Mouse (Mus musculus): Measurements from ENCODE around the gene Gdpd1. TPM values are rescaled to one million over a fixed set of nuclear protein-coding genes. Genes with fewer than 3 reads are reported as not detected.
A peak's percentile ranks its signal among the peaks of the same experiment; 100 is the strongest.

Gene Gdpd1
- total and polyA plus RNA-seq, 2 experiments from 2014 or later: 66.6 to 167 TPM

- Histone ChIP-seq H3K36me3 (ENCODE audit: insufficient read depth, low read length) (no peaks in the 10 kb centered on the region), H3K4me3 (ENCODE audit: low read depth, low read length) (peak within 1 kb of the TSS; percentile 92), H3K9ac (replicated peaks; ENCODE audit: low read length, poor library complexity, severe bottlenecking) (peak within 1 kb of the TSS; percentile 92), H3K9me3 (ENCODE audit: low read length) (no peaks in the 10 kb centered on the region), H3K4me2 (ENCODE audit: low read depth, low read length, poor library complexity, severe bottlenecking) (peak within 1 kb of the TSS; percentile 80), H3K27me3 (ENCODE audit: insufficient read depth, low read length) (no peaks in the 10 kb centered on the region), H3K4me1 (ENCODE audit: insufficient read depth, low read length) (peaks cover 3% of the 10 kb centered on the region; the same call in 1 of the 2 replicates), H3K27ac (ENCODE audit: low read depth, low read length) (peak within 1 kb of the TSS; percentile 87)
- ATAC-seq (ENCODE audit: low FRiP score) (no peak), DNase-seq (ENCODE audit: low spot score) (no peak)
- 0% methylated on average over 14 of the region's 14 CpGs for WGBS
- TF ChIP-seq CTCF (IDR thresholded peaks at IDR 0.05): no peak
Observed at GRCm38 (mm10) chr11:87108409-87108754, 34.5 kb upstream of the Gdpd1 start, which contains the start of gene Prr11. Gene Prr11, minus strand, starts transcription at chr11:87108708.

- H3K4me2 ChIP-seq (ENCODE audit: low read depth, low read length, poor library complexity, severe bottlenecking): peak overlapping the region; percentile 95
- no peak for TF ChIP-seq CTCF (IDR thresholded peaks at IDR 0.05)
- WGBS: 60% methylated on average over 2 of the region's 2 CpGs
- H3K27me3 ChIP-seq (ENCODE audit: insufficient read depth, low read length): no peaks in the 10 kb centered on the region
- no peak overlapping the region for H3K27ac ChIP-seq (ENCODE audit: low read depth, low read length)
- peaks cover 10% of the 10 kb centered on the region; the same call in 1 of the 2 replicates for H3K36me3 ChIP-seq (ENCODE audit: insufficient read depth, low read length)
- DNase-seq (ENCODE audit: low spot score) (no peak), ATAC-seq (ENCODE audit: low FRiP score) (no peak)
- H3K4me3 ChIP-seq (ENCODE audit: low read depth, low read length): peak overlapping the region; percentile 77
- no peak overlapping the region for H3K9ac ChIP-seq (replicated peaks; ENCODE audit: low read length, poor library complexity, severe bottlenecking)
- H3K9me3 ChIP-seq (ENCODE audit: low read length): no peaks in the 10 kb centered on the region
- peaks cover 15% of the 10 kb centered on the region for H3K4me1 ChIP-seq (ENCODE audit: insufficient read depth, low read length)
Observed at GRCm38 (mm10) chr11:87087142-87087541, 13.3 kb upstream of the Gdpd1 start.

DNA sequence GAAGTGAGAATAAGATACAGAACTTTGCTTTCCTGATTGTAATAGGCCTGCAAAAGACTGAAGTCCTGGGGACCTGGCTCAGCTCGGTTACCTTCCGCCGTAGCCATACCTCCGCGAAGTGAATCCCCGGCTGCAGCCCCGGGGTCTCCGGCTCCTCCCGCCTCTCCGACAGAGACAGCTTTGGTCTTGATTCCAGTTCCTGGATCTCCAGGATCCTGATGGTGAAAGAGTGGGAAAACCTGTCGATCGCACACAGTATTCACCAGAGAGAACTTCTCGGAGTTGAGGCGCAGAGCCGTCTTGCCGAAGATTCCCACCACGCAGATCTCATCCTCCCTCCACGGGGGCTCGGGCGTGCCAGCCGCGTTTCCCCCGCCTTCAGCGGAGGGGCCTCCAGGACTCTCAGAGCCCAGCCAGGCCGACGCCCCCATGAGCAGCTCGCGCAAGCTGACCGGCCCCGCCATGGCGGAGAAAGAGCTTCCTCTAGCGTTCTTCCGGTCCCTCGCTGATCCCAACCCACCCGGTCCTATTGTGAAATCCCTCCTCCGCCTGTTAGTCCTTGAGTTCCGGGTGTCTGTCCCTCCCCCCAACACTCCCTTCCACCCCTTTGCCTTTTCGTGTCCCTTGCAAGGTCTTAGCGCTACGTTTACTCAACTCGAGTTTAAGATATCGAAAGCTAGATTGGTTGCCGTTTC lies 12.6 kb upstream of the Gdpd1 start, which contains the start of gene Smg8:
TSS of gene Smg8 (minus strand) at position 485 of the 695 bp plus-strand sequence.
- Histone ChIP-seq H3K27ac (ENCODE audit: low read depth, low read length) (peak within 1 kb of the TSS; percentile 62; the same call in 1 of the 2 replicates), H3K36me3 (ENCODE audit: insufficient read depth, low read length) (peaks cover 13% of the 10 kb centered on the region; the same call in 1 of the 2 replicates), H3K4me2 (ENCODE audit: low read depth, low read length, poor library complexity, severe bottlenecking) (peak within 1 kb of the TSS; percentile 95), H3K9ac (replicated peaks; ENCODE audit: low read length, poor library complexity, severe bottlenecking) (peak within 1 kb of the TSS; percentile 79), H3K4me3 (ENCODE audit: low read depth, low read length) (peak within 1 kb of the TSS; percentile 77), H3K4me1 (ENCODE audit: insufficient read depth, low read length) (peaks cover 15% of the 10 kb centered on the region), H3K9me3 (ENCODE audit: low read length) (no peaks in the 10 kb centered on the region), H3K27me3 (ENCODE audit: insufficient read depth, low read length) (no peaks in the 10 kb centered on the region)
- 1% methylated on average over 43 of the region's 43 CpGs for WGBS
- DNase-seq (ENCODE audit: low spot score) (peak; percentile 88), ATAC-seq (ENCODE audit: low FRiP score) (peak; percentile 76)
- TF ChIP-seq CTCF (IDR thresholded peaks at IDR 0.05): no peak

GRCm38 (mm10) chr11:87085461-87085860 lies 11.6 kb upstream of the Gdpd1 start:
- ATAC-seq (ENCODE audit: low FRiP score) (no peak), DNase-seq (ENCODE audit: low spot score) (no peak)
- 91% methylated on average over 13 of the region's 13 CpGs for WGBS
- H3K9ac ChIP-seq (replicated peaks; ENCODE audit: low read length, poor library complexity, severe bottlenecking): no peak overlapping the region
- peak overlapping the region; percentile 95 for H3K4me2 ChIP-seq (ENCODE audit: low read depth, low read length, poor library complexity, severe bottlenecking)
- H3K4me1 ChIP-seq (ENCODE audit: insufficient read depth, low read length): peaks cover 15% of the 10 kb centered on the region
- no peaks in the 10 kb centered on the region for H3K9me3 ChIP-seq (ENCODE audit: low read length)
- no peak for TF ChIP-seq CTCF (IDR thresholded peaks at IDR 0.05)
- no peaks in the 10 kb centered on the region for H3K27me3 ChIP-seq (ENCODE audit: insufficient read depth, low read length)
- peaks cover 22% of the 10 kb centered on the region; the same call in 1 of the 2 replicates for H3K36me3 ChIP-seq (ENCODE audit: insufficient read depth, low read length)
- H3K4me3 ChIP-seq (ENCODE audit: low read depth, low read length): peak overlapping the region; percentile 77; the same call in 1 of the 2 replicates
- no peak overlapping the region for H3K27ac ChIP-seq (ENCODE audit: low read depth, low read length)

DNA sequence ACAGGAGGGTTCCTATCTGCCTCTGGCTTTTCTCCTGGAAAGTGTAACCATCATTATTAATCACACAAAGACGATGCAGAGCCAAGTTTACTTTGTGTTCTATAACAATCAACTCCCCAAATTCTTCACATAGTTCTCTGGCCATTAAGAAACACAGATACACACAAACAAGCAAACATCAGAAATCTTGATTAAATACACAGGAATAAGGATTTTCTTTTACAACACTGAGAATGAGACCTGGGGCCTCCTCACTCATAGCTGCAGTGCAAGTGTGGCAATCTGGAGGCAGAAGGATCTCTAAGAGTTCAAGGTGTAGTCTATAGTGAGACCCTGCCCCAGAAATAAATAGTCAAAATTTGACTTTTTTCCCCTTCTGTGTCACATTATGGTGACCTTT lies 9.8 kb upstream of the Gdpd1 start:
- peaks cover 15% of the 10 kb centered on the region for H3K4me1 ChIP-seq (ENCODE audit: insufficient read depth, low read length)
- H3K9me3 ChIP-seq (ENCODE audit: low read length): no peaks in the 10 kb centered on the region
- H3K4me3 ChIP-seq (ENCODE audit: low read depth, low read length): no peak overlapping the region
- no peaks in the 10 kb centered on the region for H3K27me3 ChIP-seq (ENCODE audit: insufficient read depth, low read length)
- H3K4me2 ChIP-seq (ENCODE audit: low read depth, low read length, poor library complexity, severe bottlenecking): no peak overlapping the region
- no peak overlapping the region for H3K27ac ChIP-seq (ENCODE audit: low read depth, low read length)
- TF ChIP-seq CTCF (IDR thresholded peaks at IDR 0.05): no peak
- H3K9ac ChIP-seq (replicated peaks; ENCODE audit: low read length, poor library complexity, severe bottlenecking): no peak overlapping the region
- WGBS: 89% methylated on average over 1 of the region's 1 CpGs
- ATAC-seq (ENCODE audit: low FRiP score): no peak
- H3K36me3 ChIP-seq (ENCODE audit: insufficient read depth, low read length): peaks cover 27% of the 10 kb centered on the region; the same call in 1 of the 2 replicates
- DNase-seq (ENCODE audit: low spot score): no peak

DNA sequence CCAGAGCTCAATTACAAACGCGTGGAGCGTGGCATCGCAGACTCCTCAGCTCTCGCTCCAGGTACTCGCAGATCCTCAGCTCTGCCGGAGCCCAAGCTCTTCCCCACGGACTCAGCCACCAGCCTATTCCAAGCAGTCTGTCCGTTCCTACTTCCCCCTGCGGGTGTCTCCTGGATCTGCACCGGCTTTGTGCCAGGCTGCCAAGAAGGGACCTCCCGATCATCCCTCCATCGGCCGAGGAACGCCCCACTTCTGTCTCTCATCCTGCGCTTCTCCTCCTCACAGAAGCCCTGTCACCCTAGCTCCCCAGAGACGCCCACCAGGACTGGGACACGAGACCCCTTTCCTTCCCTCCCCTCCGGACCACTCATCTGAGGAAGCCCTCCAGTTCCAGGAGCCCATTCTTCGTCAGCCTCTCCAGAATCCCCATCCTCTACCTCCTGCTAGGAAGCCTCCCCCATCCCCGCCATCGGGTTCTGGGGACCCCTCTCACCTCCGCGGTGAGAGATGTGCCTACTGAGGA lies 458 bp downstream of the Gdpd1 start:
- H3K27ac ChIP-seq (ENCODE audit: low read depth, low read length): peak overlapping the region; percentile 96
- DNase-seq (ENCODE audit: low spot score) (peak; percentile 78), ATAC-seq (ENCODE audit: low FRiP score) (peak; percentile 67)
- 0 out of 2 replicates have a peak, but pooled peaks cover 2% of the 10 kb centered on the region for H3K4me1 ChIP-seq (ENCODE audit: insufficient read depth, low read length)
- H3K27me3 ChIP-seq (ENCODE audit: insufficient read depth, low read length): no peaks in the 10 kb centered on the region
- H3K4me2 ChIP-seq (ENCODE audit: low read depth, low read length, poor library complexity, severe bottlenecking): peak overlapping the region; percentile 52
- peak overlapping the region; percentile 93 for H3K9ac ChIP-seq (replicated peaks; ENCODE audit: low read length, poor library complexity, severe bottlenecking)
- peak; percentile 61 for TF ChIP-seq CTCF (IDR thresholded peaks at IDR 0.05)
- WGBS: under 1% methylated on average over 24 of the region's 24 CpGs
- H3K9me3 ChIP-seq (ENCODE audit: low read length): no peaks in the 10 kb centered on the region
- H3K4me3 ChIP-seq (ENCODE audit: low read depth, low read length): peak overlapping the region; percentile 57
- peaks cover 11% of the 10 kb centered on the region; the same call in 1 of the 2 replicates for H3K36me3 ChIP-seq (ENCODE audit: insufficient read depth, low read length)

Data from midbrain, postnatal 0 days (tissue).